Mouse (Mus musculus): Measurements from ENCODE around the gene Sppl2b. TPM values are rescaled to one million over a fixed set of nuclear protein-coding genes. Genes with fewer than 3 reads are reported as not detected.
"Not testable (repeated sequence)": the region's sequence is repeated elsewhere in the genome, so short reads cannot be mapped to it uniquely, and the experiment has no call there.

Sppl2b gene
- polyA plus RNA-seq, 1 experiment, result 15.0 TPM

- H3K4me1 ChIP-seq (ENCODE audit: control insufficient read depth, insufficient read depth, low read length), result peaks cover 8% of the 10 kb centered on the region
- no peak overlapping the region for H3K27ac ChIP-seq (ENCODE audit: insufficient read depth, low read depth, low read length)
- TF ChIP-seq POLR2A (IDR thresholded peaks at IDR 0.05; ENCODE audit: borderline replicate concordance, low read depth, low read length), result no peak
- TF ChIP-seq CTCF (IDR thresholded peaks at IDR 0.05; ENCODE audit: low read depth, low read length), result no peak
- no peak overlapping the region for H3K4me3 ChIP-seq (ENCODE audit: insufficient read depth, low read length)
Observed at GRCm38 (mm10) chr10:80812391-80813041, 42.6 kb upstream of the Sppl2b start.

- Histone ChIP-seq H3K4me3 (ENCODE audit: insufficient read depth, low read length) (no peak within 1 kb of the TSS), H3K27ac (ENCODE audit: insufficient read depth, low read depth, low read length) (no peak within 1 kb of the TSS), H3K4me1 (ENCODE audit: control insufficient read depth, insufficient read depth, low read length) (peaks cover 6% of the 10 kb centered on the region; the same call in 1 of the 2 replicates)
- TF ChIP-seq CTCF (IDR thresholded peaks at IDR 0.05; ENCODE audit: low read depth, low read length) (no peak), POLR2A (IDR thresholded peaks at IDR 0.05; ENCODE audit: borderline replicate concordance, low read depth, low read length) (no peak)
Observed at GRCm38 (mm10) chr10:80813366-80813765, 41.7 kb upstream of the Sppl2b start, which contains the start of gene Jsrp1. Gene Jsrp1, minus strand, starts transcription at chr10:80813498.

DNA sequence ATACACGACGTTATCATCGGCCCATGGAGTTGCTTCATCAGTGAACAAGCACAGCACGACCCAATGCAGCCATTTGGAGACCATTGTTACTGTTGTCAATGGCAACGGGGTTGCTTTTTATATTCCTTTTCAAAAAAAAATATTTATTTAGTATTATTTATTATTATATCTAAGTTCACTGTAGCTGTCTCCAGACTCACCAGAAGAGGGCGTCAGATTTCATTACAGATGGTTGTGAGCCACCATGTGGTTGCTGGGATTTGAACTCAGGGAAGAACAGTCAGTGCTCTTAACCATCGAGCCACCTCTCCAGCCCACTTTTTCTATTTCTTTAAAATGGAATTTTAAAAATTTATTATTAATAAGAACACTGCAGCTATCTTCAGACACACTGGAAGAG, 40.3 kb upstream of the Sppl2b start:
- Histone ChIP-seq H3K27ac (ENCODE audit: insufficient read depth, low read depth, low read length) (no peak overlapping the region), H3K4me1 (ENCODE audit: control insufficient read depth, insufficient read depth, low read length) (peaks cover 6% of the 10 kb centered on the region; the same call in 1 of the 2 replicates), H3K4me3 (ENCODE audit: insufficient read depth, low read length) (no peak overlapping the region)
- TF ChIP-seq CTCF (IDR thresholded peaks at IDR 0.05; ENCODE audit: low read depth, low read length), result no peak
- no peak for TF ChIP-seq POLR2A (IDR thresholded peaks at IDR 0.05; ENCODE audit: borderline replicate concordance, low read depth, low read length)

GRCm38 (mm10) chr10:80816303-80816702, 38.8 kb upstream of the Sppl2b start:
- H3K27ac ChIP-seq (ENCODE audit: insufficient read depth, low read depth, low read length); H3K4me3 ChIP-seq (ENCODE audit: insufficient read depth, low read length); H3K4me1 ChIP-seq (ENCODE audit: control insufficient read depth, insufficient read depth, low read length): not testable (repeated sequence)

GRCm38 (mm10) chr10:80817164-80817563, 37.9 kb upstream of the Sppl2b start:
- TF ChIP-seq POLR2A (IDR thresholded peaks at IDR 0.05; ENCODE audit: borderline replicate concordance, low read depth, low read length), result no peak
- no peak for TF ChIP-seq CTCF (IDR thresholded peaks at IDR 0.05; ENCODE audit: low read depth, low read length)

GRCm38 (mm10) chr10:80817955-80818354, 37.1 kb upstream of the Sppl2b start:
- H3K4me1 ChIP-seq (ENCODE audit: control insufficient read depth, insufficient read depth, low read length); H3K4me3 ChIP-seq (ENCODE audit: insufficient read depth, low read length); H3K27ac ChIP-seq (ENCODE audit: insufficient read depth, low read depth, low read length): not testable (repeated sequence)

More at GRCm38 (mm10) chr10:80817164-80817563, 37.9 kb upstream of the Sppl2b start:
- H3K4me3 ChIP-seq (ENCODE audit: insufficient read depth, low read length), result no peak overlapping the region
- peaks cover 6% of the 10 kb centered on the region; the same call in 1 of the 2 replicates for H3K4me1 ChIP-seq (ENCODE audit: control insufficient read depth, insufficient read depth, low read length)
- no peak overlapping the region for H3K27ac ChIP-seq (ENCODE audit: insufficient read depth, low read depth, low read length)

- Histone ChIP-seq H3K4me3 (ENCODE audit: insufficient read depth, low read length) (no peak overlapping the region), H3K27ac (ENCODE audit: insufficient read depth, low read depth, low read length) (no peak overlapping the region), H3K4me1 (ENCODE audit: control insufficient read depth, insufficient read depth, low read length) (peaks cover 4% of the 10 kb centered on the region; the same call in 1 of the 2 replicates)
- TF ChIP-seq CTCF (IDR thresholded peaks at IDR 0.05; ENCODE audit: low read depth, low read length), result no peak
- TF ChIP-seq POLR2A (IDR thresholded peaks at IDR 0.05; ENCODE audit: borderline replicate concordance, low read depth, low read length), result no peak
Observed at GRCm38 (mm10) chr10:80818599-80819281, 36.3 kb upstream of the Sppl2b start.

DNA sequence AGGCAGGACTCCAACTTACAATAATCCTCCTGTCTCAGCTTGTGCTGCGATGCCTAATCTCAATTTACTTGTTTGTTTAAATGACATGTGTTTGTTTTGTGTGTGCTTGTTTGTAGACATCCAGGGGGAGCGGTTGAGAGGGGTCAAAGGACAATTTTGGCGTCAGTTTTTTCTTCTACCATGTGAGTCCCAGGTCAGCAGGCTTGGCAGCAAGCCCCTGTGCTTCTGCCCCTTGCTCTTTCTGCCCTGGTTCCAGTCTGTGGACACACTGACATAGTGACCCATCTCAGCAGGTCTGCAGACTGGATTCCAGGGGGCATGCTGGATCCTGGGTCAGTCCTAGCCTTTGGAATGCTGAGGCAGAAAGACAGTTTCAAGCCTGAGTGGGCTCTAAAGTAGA, 35.7 kb upstream of the Sppl2b start:
- H3K4me1 ChIP-seq (ENCODE audit: control insufficient read depth, insufficient read depth, low read length), result peaks cover 9% of the 10 kb centered on the region
- TF ChIP-seq CTCF (IDR thresholded peaks at IDR 0.05; ENCODE audit: low read depth, low read length) (no peak), POLR2A (IDR thresholded peaks at IDR 0.05; ENCODE audit: borderline replicate concordance, low read depth, low read length) (no peak)
- H3K4me3 ChIP-seq (ENCODE audit: insufficient read depth, low read length), result no peak overlapping the region
- no peak overlapping the region for H3K27ac ChIP-seq (ENCODE audit: insufficient read depth, low read depth, low read length)

GRCm38 (mm10) chr10:80821991-80822390, 33.1 kb upstream of the Sppl2b start:
- Histone ChIP-seq H3K4me3 (ENCODE audit: insufficient read depth, low read length) (no peak overlapping the region), H3K27ac (ENCODE audit: insufficient read depth, low read depth, low read length) (no peak overlapping the region), H3K4me1 (ENCODE audit: control insufficient read depth, insufficient read depth, low read length) (peaks cover 16% of the 10 kb centered on the region)
- TF ChIP-seq POLR2A (IDR thresholded peaks at IDR 0.05; ENCODE audit: borderline replicate concordance, low read depth, low read length) (no peak), CTCF (IDR thresholded peaks at IDR 0.05; ENCODE audit: low read depth, low read length) (no peak)

- Histone ChIP-seq H3K4me3 (ENCODE audit: insufficient read depth, low read length) (no peak overlapping the region), H3K4me1 (ENCODE audit: control insufficient read depth, insufficient read depth, low read length) (peaks cover 16% of the 10 kb centered on the region), H3K27ac (ENCODE audit: insufficient read depth, low read depth, low read length) (no peak overlapping the region)
- TF ChIP-seq CTCF (IDR thresholded peaks at IDR 0.05; ENCODE audit: low read depth, low read length), result no peak
- TF ChIP-seq POLR2A (IDR thresholded peaks at IDR 0.05; ENCODE audit: borderline replicate concordance, low read depth, low read length), result no peak
Observed at GRCm38 (mm10) chr10:80822528-80822927, 32.5 kb upstream of the Sppl2b start.
